Mouse (Mus musculus) large intestine, adult 2 months (tissue): Measurements from ENCODE around the gene Scgb3a1. TPM values are rescaled to one million over a fixed set of nuclear protein-coding genes. Genes with fewer than 3 reads are reported as not detected.

Experiments
- DNase-seq: peaks from one replicate; pipeline ENCODE4 v3.0.0-alpha.2; 2012; ENCODE audit warnings: low read depth, low spot score
- WGBS: fragments of 180-500 bp; shearing (Covaris S2); methylation state at CpG from one replicate; pipeline ENCODE4 v1.1.7; 2018; 5-methylcytosine and 5-hydroxymethylcytosine counted together
- polyA plus RNA-seq: library from polyadenylated mRNA; depleted of rRNA; stranded (reverse); fragments of >200 nt; gene quantifications from 2 replicates; pipeline ENCODE4 v1.2.3, GENCODE M21; 2012

Gene Scgb3a1
- polyA plus RNA-seq, 1 experiment: 11.7 TPM

- no peak for DNase-seq
Measured at GRCm38 (mm10) chr11:49655501-49655900, 7.9 kb upstream of the Scgb3a1 start.

- 38% methylated on average over 4 of the region's 4 CpGs for WGBS
- DNase-seq: no peak
Measured at GRCm38 (mm10) chr11:49658065-49658464, 5.3 kb upstream of the Scgb3a1 start.

GRCm38 (mm10) chr11:49658791-49659469 is 4.5 kb upstream of the Scgb3a1 start:
- 71% methylated on average over 10 of the region's 10 CpGs for WGBS
- no peak for DNase-seq

- 76% methylated on average over 7 of the region's 7 CpGs for WGBS
- no peak for DNase-seq
Measured at GRCm38 (mm10) chr11:49659470-49659799, 4.0 kb upstream of the Scgb3a1 start.

GRCm38 (mm10) chr11:49662292-49662780 is 1.1 kb upstream of the Scgb3a1 start:
- no peak for DNase-seq
- WGBS: 43% methylated on average over 15 of the region's 15 CpGs

- no peak for DNase-seq
- 65% methylated on average over 12 of the region's 12 CpGs for WGBS
Measured at GRCm38 (mm10) chr11:49664262-49665140, 1.1 kb downstream of the Scgb3a1 start.

GRCm38 (mm10) chr11:49665462-49665861 is 2.1 kb downstream of the Scgb3a1 start:
- DNase-seq: no peak
- WGBS: 74% methylated on average over 4 of the region's 4 CpGs

GRCm38 (mm10) chr11:49673433-49673832 is 10.0 kb downstream of the Scgb3a1 start:
- WGBS: 68% methylated on average over 3 of the region's 3 CpGs
- DNase-seq: no peak

GRCm38 (mm10) chr11:49684237-49684973 is 21.0 kb downstream of the Scgb3a1 start:
- 94% methylated on average over 12 of the region's 12 CpGs for WGBS
- DNase-seq: no peak

GRCm38 (mm10) chr11:49695013-49695412 is 31.6 kb downstream of the Scgb3a1 start:
- 84% methylated on average over 3 of the region's 3 CpGs for WGBS

GRCm38 (mm10) chr11:49695695-49696094 is 32.3 kb downstream of the Scgb3a1 start:
- WGBS: 52% methylated on average over 2 of the region's 2 CpGs
- no peak for DNase-seq

More at GRCm38 (mm10) chr11:49695013-49695412, 31.6 kb downstream of the Scgb3a1 start:
- DNase-seq: no peak

GRCm38 (mm10) chr11:49696472-49696871 is 33.1 kb downstream of the Scgb3a1 start:
- WGBS: 93% methylated on average over 2 of the region's 2 CpGs
- DNase-seq: no peak

- DNase-seq: no peak
- WGBS: 70% methylated on average over 5 of the region's 5 CpGs
Measured at GRCm38 (mm10) chr11:49697779-49698178, 34.4 kb downstream of the Scgb3a1 start.

- WGBS: 91% methylated on average over 1 of the region's 1 CpGs
- DNase-seq: no peak
Measured at GRCm38 (mm10) chr11:49699079-49699478, 35.7 kb downstream of the Scgb3a1 start.

GRCm38 (mm10) chr11:49702014-49702413 is 38.6 kb downstream of the Scgb3a1 start:
- 93% methylated on average over 8 of the region's 8 CpGs for WGBS
- DNase-seq: no peak

GRCm38 (mm10) chr11:49704804-49705203 is 41.4 kb downstream of the Scgb3a1 start:
- DNase-seq: no peak
- 79% methylated on average over 8 of the region's 8 CpGs for WGBS

- no peak for DNase-seq
- 53% methylated on average over 2 of the region's 2 CpGs for WGBS
Measured at GRCm38 (mm10) chr11:49707834-49708233, 44.4 kb downstream of the Scgb3a1 start.

- no peak for DNase-seq
- WGBS: 21% methylated on average over 2 of the region's 2 CpGs
Measured at GRCm38 (mm10) chr11:49710664-49711063, 47.3 kb downstream of the Scgb3a1 start.

- 2% methylated on average over 57 of the region's 70 CpGs for WGBS
- DNase-seq: no peak
Measured at GRCm38 (mm10) chr11:49711981-49712554, 48.7 kb downstream of the Scgb3a1 start.
